ENCODE assay signal across 11 mouse cellular contexts in the genomic region with DNA sequence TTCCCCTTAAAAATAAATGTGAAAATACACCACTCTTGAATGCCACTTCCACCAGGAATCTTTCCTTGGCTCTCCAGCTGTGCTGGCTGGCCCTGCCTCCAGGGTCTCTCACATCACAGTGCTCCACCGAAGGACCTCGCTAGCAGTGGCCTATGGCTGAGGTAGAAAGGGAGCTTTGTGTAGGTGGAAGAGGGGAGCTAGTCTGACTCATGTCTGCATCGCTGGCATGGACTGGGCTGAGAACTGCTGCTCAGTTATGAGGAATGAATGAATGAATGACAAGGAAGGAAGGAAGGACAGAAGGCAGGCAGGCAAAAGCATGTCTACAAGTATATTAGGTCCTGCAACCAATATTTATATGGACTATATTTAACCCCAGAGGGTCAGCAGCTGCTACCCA. TPM values are rescaled to one million over a fixed set of nuclear protein-coding genes. Genes with fewer than 3 reads are reported as not detected.
DNase-seq lines count a peak whose midpoint lies in the region; ATAC-seq and TF ChIP-seq lines count a peak whose summit lies in the region.
"Had no signal": no experiment of that assay in that cellular context is flagged by ENCODE, and none has a peak within 500 bp of the region (broad histone marks: within the 10 kb centered on the region; RNA-seq: fewer than 3 reads in every experiment).

No protein-coding gene starts in this region.

- peaks cover 14% of the 10 kb centered on the region; the same call in 1 of the 2 replicates for H3K36me3 ChIP-seq in heart, embryonic 10.5 days
- peaks cover 77% of the 10 kb centered on the region for H3K36me3 ChIP-seq in megakaryocyte, embryonic 14.5 days (replicated peaks; ENCODE audit: low read length)
- 0 out of 2 replicates have a peak, but pooled peaks cover 4% of the 10 kb centered on the region for H3K36me3 ChIP-seq in hindbrain, postnatal 0 days (ENCODE audit: insufficient read depth, low read length)

- 0 out of 2 replicates have a peak overlapping the region, but pooled peaks have one; percentile 32 for H3K4me3 ChIP-seq in heart, embryonic 10.5 days
- H3K4me3 ChIP-seq in megakaryocyte, embryonic 14.5 days (replicated peaks) = peak overlapping the region; percentile 98
- H3K4me3 ChIP-seq in hindbrain, postnatal 0 days (ENCODE audit: low read length) = no peak overlapping the region
- no peak overlapping the region for H3K4me3 ChIP-seq in olfactory bulb, adult 2 months (ENCODE audit: insufficient read depth, low read depth, low read length)

- H3K4me2 ChIP-seq in hindbrain, postnatal 0 days (ENCODE audit: low read depth, low read length) = peak overlapping the region; percentile 5; the same call in 1 of the 2 replicates

- no peak for TF ChIP-seq POLR2A in olfactory bulb, adult 2 months (IDR thresholded peaks at IDR 0.05; ENCODE audit: insufficient read depth, low read depth, low read length)

- no peak overlapping the region for H3K9ac ChIP-seq in hindbrain, postnatal 0 days (replicated peaks; ENCODE audit: low read length)

- peaks cover 75% of the 10 kb centered on the region for H3K4me1 ChIP-seq in heart, embryonic 10.5 days
- H3K4me1 ChIP-seq in megakaryocyte, embryonic 14.5 days = peaks cover 100% of the 10 kb centered on the region
- H3K4me1 ChIP-seq in hindbrain, postnatal 0 days (ENCODE audit: insufficient read depth, low read length) = peaks cover 37% of the 10 kb centered on the region
- peaks cover 69% of the 10 kb centered on the region for H3K4me1 ChIP-seq in olfactory bulb, adult 2 months (ENCODE audit: control insufficient read depth, insufficient read depth, low read length)

- no peak for TF ChIP-seq CTCF in hindbrain, postnatal 0 days (IDR thresholded peaks at IDR 0.05; ENCODE audit: low read depth)
- TF ChIP-seq CTCF in olfactory bulb, adult 2 months (IDR thresholded peaks at IDR 0.05; ENCODE audit: insufficient read depth, low read depth, low read length) = no peak

- no peaks in the 10 kb centered on the region for H3K9me3 ChIP-seq in heart, embryonic 10.5 days
- H3K9me3 ChIP-seq in megakaryocyte, embryonic 14.5 days = no peaks in the 10 kb centered on the region
- H3K9me3 ChIP-seq in hindbrain, postnatal 0 days (ENCODE audit: low read length) = no peaks in the 10 kb centered on the region

- no peak for ATAC-seq in megakaryocyte, adult 5-6 weeks (ENCODE audit: poor library complexity, severe bottlenecking)
- ATAC-seq in hindbrain, postnatal 0 days = no peak

- DNase-seq in heart, embryonic 10.5 days (ENCODE audit: low spot score) = no peak
- no peak for DNase-seq in heart, adult 8-10 months (ENCODE audit: low spot score)
- no peak for DNase-seq in hindbrain, postnatal 0 days (ENCODE audit: low spot score)
- no peak for DNase-seq in thymus, postnatal 0 days (ENCODE audit: low spot score)
- no peak for DNase-seq in lung, adult 18-20 months

- 43% methylated on average over 3 of the region's 3 CpGs for WGBS in heart, embryonic 10.5 days
- 51% methylated on average over 3 of the region's 3 CpGs for WGBS in hindbrain, postnatal 0 days
- WGBS in olfactory bulb, adult 2 months = 14% methylated on average over 3 of the region's 3 CpGs

- H3K27me3 ChIP-seq in heart, embryonic 10.5 days (ENCODE audit: insufficient read depth, poor library complexity, severe bottlenecking) = no peaks in the 10 kb centered on the region
- H3K27me3 ChIP-seq in megakaryocyte, embryonic 14.5 days (replicated peaks) = no peaks in the 10 kb centered on the region
- no peaks in the 10 kb centered on the region for H3K27me3 ChIP-seq in hindbrain, postnatal 0 days (ENCODE audit: insufficient read depth, low read length)

- H3K27ac ChIP-seq in heart, embryonic 10.5 days = peak overlapping the region; percentile 76
- peak overlapping the region; percentile 62; the same call in 1 of the 2 replicates for H3K27ac ChIP-seq in hindbrain, postnatal 0 days
- H3K27ac ChIP-seq in olfactory bulb, adult 2 months (ENCODE audit: insufficient read depth, low read depth, low read length) = peak overlapping the region; percentile 90

RNA-seq across cellular contexts. Expression of gene Csk, which starts 16.2 kb away (rescaled TPM):
- 17.2 and 26.0 TPM in 2 replicates for polyA plus RNA-seq in heart, embryonic 10.5 days (2016; fragmentation: Nextera tagmentation; extraction: Ambion mirVana)
- 10 to 100 TPM; 18.9 to 32.0 (median 27.7) TPM for total RNA-seq in heart, adult 8-10 months (2022)
- polyA plus RNA-seq in megakaryocyte, embryonic 14.5 days (2012; ENCODE audit: insufficient read depth, low replicate concordance) = 400 and 436 TPM in 2 replicates
- total RNA-seq in megakaryocyte, adult 5-6 weeks (2015) = 88.6 and 96.7 TPM in 2 replicates
- 230 and 282 TPM in 2 replicates for total RNA-seq in megakaryocyte, adult 5-6 weeks (2017)
- 128 and 129 TPM in 2 replicates for total RNA-seq in hindbrain, postnatal 0 days (2014; rRNA removed)
- polyA plus RNA-seq in hindbrain, postnatal 0 days (2015; fragmentation: Nextera tagmentation; extraction: Ambion mirVana) = 39.4 and 44.4 TPM in 2 replicates
- polyA plus RNA-seq in olfactory bulb, adult 2 months (2012; ENCODE audit: insufficient read depth, insufficient read length, low replicate concordance, missing spikeins) = not detected in 2 replicates
- 94.7 and 98.5 TPM in 2 replicates for polyA plus RNA-seq in thymus, postnatal 0 days (2015; fragmentation: Nextera tagmentation; extraction: Ambion mirVana)

RNA-seq across cellular contexts. Expression of gene Lman1l, which starts 16.7 kb away (rescaled TPM):
- not detected in 2 replicates for polyA plus RNA-seq in heart, embryonic 10.5 days (2016; fragmentation: Nextera tagmentation; extraction: Ambion mirVana)
- under 1 TPM in 3 of 4 experiments, not detected in 1; 0.16 to 0.32 (median 0.22) TPM for total RNA-seq in heart, adult 8-10 months (2022)
- polyA plus RNA-seq in megakaryocyte, embryonic 14.5 days (2012; ENCODE audit: insufficient read depth, low replicate concordance) = not detected in 2 replicates
- not detected in 2 replicates for total RNA-seq in megakaryocyte, adult 5-6 weeks (2015)
- total RNA-seq in megakaryocyte, adult 5-6 weeks (2017) = not detected in 2 replicates
- total RNA-seq in hindbrain, postnatal 0 days (2014; rRNA removed) = not detected in 2 replicates
- not detected in 2 replicates for polyA plus RNA-seq in hindbrain, postnatal 0 days (2015; fragmentation: Nextera tagmentation; extraction: Ambion mirVana)
- polyA plus RNA-seq in olfactory bulb, adult 2 months (2012; ENCODE audit: insufficient read depth, insufficient read length, low replicate concordance, missing spikeins) = not detected in 2 replicates
- 0.16 TPM in 1 of 2 replicates, not detected in the other for polyA plus RNA-seq in thymus, postnatal 0 days (2015; fragmentation: Nextera tagmentation; extraction: Ambion mirVana)
- total RNA-seq: common myeloid progenitor, adult 5-6 weeks; monocyte, adult 5-6 weeks had no signal

RNA-seq across cellular contexts. Expression of gene Cplx3, which starts 31.2 kb away (rescaled TPM):
- 0.15 TPM in 1 of 2 replicates, not detected in the other for polyA plus RNA-seq in heart, embryonic 10.5 days (2016; fragmentation: Nextera tagmentation; extraction: Ambion mirVana)
- total RNA-seq in heart, adult 8-10 months (2022) = not detected
- 1.1 TPM in 1 of 2 replicates, not detected in the other for polyA plus RNA-seq in megakaryocyte, embryonic 14.5 days (2012; ENCODE audit: insufficient read depth, low replicate concordance)
- not detected in 2 replicates for total RNA-seq in megakaryocyte, adult 5-6 weeks (2015)
- not detected in 2 replicates for total RNA-seq in megakaryocyte, adult 5-6 weeks (2017)
- 0.10 TPM in 1 of 2 replicates, not detected in the other for total RNA-seq in hindbrain, postnatal 0 days (2014; rRNA removed)
- 0.79 and 1.2 TPM in 2 replicates for polyA plus RNA-seq in hindbrain, postnatal 0 days (2015; fragmentation: Nextera tagmentation; extraction: Ambion mirVana)
- polyA plus RNA-seq in olfactory bulb, adult 2 months (2012; ENCODE audit: insufficient read depth, insufficient read length, low replicate concordance, missing spikeins) = not detected in 2 replicates
- polyA plus RNA-seq in thymus, postnatal 0 days (2015; fragmentation: Nextera tagmentation; extraction: Ambion mirVana) = 0.18 TPM in 1 of 2 replicates, not detected in the other
- total RNA-seq: common myeloid progenitor, adult 5-6 weeks; monocyte, adult 5-6 weeks had no signal

RNA-seq across cellular contexts. Expression of gene Cyp1a2, which starts 46.2 kb away (rescaled TPM):
- not detected in 2 replicates for polyA plus RNA-seq in heart, embryonic 10.5 days (2016; fragmentation: Nextera tagmentation; extraction: Ambion mirVana)
- total RNA-seq in heart, adult 8-10 months (2022) = not detected
- polyA plus RNA-seq in megakaryocyte, embryonic 14.5 days (2012; ENCODE audit: insufficient read depth, low replicate concordance) = not detected in 2 replicates
- not detected in 2 replicates for total RNA-seq in megakaryocyte, adult 5-6 weeks (2015)
- total RNA-seq in megakaryocyte, adult 5-6 weeks (2017) = not detected in 2 replicates
- not detected in 2 replicates for total RNA-seq in hindbrain, postnatal 0 days (2014; rRNA removed)
- polyA plus RNA-seq in hindbrain, postnatal 0 days (2015; fragmentation: Nextera tagmentation; extraction: Ambion mirVana) = not detected in 2 replicates
- polyA plus RNA-seq in olfactory bulb, adult 2 months (2012; ENCODE audit: insufficient read depth, insufficient read length, low replicate concordance, missing spikeins) = not detected in 2 replicates
- 0.37 and 1.1 TPM in 2 replicates for polyA plus RNA-seq in thymus, postnatal 0 days (2015; fragmentation: Nextera tagmentation; extraction: Ambion mirVana)
- total RNA-seq: common myeloid progenitor, adult 5-6 weeks; monocyte, adult 5-6 weeks had no signal
- polyA plus RNA-seq: C2C12 had no signal

RNA-seq across cellular contexts. Expression of gene Ulk3, which starts 48.0 kb away (rescaled TPM):
- 17.4 and 21.8 TPM in 2 replicates for polyA plus RNA-seq in heart, embryonic 10.5 days (2016; fragmentation: Nextera tagmentation; extraction: Ambion mirVana)
- 10 to 100 TPM in 2 of 4 experiments, 1 to 10 TPM in 2; 6.9 to 11.9 (median 10.0) TPM for total RNA-seq in heart, adult 8-10 months (2022)
- 3.3 and 4.7 TPM in 2 replicates for polyA plus RNA-seq in megakaryocyte, embryonic 14.5 days (2012; ENCODE audit: insufficient read depth, low replicate concordance)
- 8.8 and 10.0 TPM in 2 replicates for total RNA-seq in megakaryocyte, adult 5-6 weeks (2015)
- 4.7 and 9.4 TPM in 2 replicates for total RNA-seq in megakaryocyte, adult 5-6 weeks (2017)
- 21.1 and 27.3 TPM in 2 replicates for total RNA-seq in hindbrain, postnatal 0 days (2014; rRNA removed)
- 18.5 and 21.0 TPM in 2 replicates for polyA plus RNA-seq in hindbrain, postnatal 0 days (2015; fragmentation: Nextera tagmentation; extraction: Ambion mirVana)
- not detected in 2 replicates for polyA plus RNA-seq in olfactory bulb, adult 2 months (2012; ENCODE audit: insufficient read depth, insufficient read length, low replicate concordance, missing spikeins)
- polyA plus RNA-seq in thymus, postnatal 0 days (2015; fragmentation: Nextera tagmentation; extraction: Ambion mirVana) = 11.1 and 13.9 TPM in 2 replicates

Comparison
In these comparisons a context has a peak if more than half of its experiments do, and no peak if none do; other contexts are left out.
1. H3K4me3 ChIP-seq: peak in heart, embryonic 10.5 days (single experiment) and megakaryocyte, embryonic 14.5 days (single experiment); none in hindbrain, postnatal 0 days (single experiment) and olfactory bulb, adult 2 months (single experiment).
2. Peak in every context shown above with its lines, with median percentiles within 50 percentile points of each other: H3K27ac ChIP-seq.